Mouse (Mus musculus): ENCODE measurements around the gene Nek8. TPM values are rescaled to one million over a fixed set of nuclear protein-coding genes. Genes with fewer than 3 reads are reported as not detected.

Gene Nek8
- polyA plus RNA-seq, 1 experiment from 2014 or later = 7.0 TPM

- H3K27ac ChIP-seq (replicated peaks) = peak overlapping the region; percentile 95
- peak overlapping the region; percentile 66 for H3K4me2 ChIP-seq
- peak overlapping the region; percentile 78 for H3K4me3 ChIP-seq (replicated peaks)
- peak overlapping the region; percentile 87 for H3K9ac ChIP-seq (replicated peaks)
- peaks cover 24% of the 10 kb centered on the region for H3K36me3 ChIP-seq
- 10% methylated on average over 7 of the region's 7 CpGs for WGBS
- peaks cover 62% of the 10 kb centered on the region for H3K4me1 ChIP-seq
- H3K9me3 ChIP-seq (replicated peaks) = no peaks in the 10 kb centered on the region
- no peak for ATAC-seq (ENCODE audit: low FRiP score)
- H3K27me3 ChIP-seq (replicated peaks) = no peaks in the 10 kb centered on the region
Observed at GRCm38 (mm10) chr11:78182450-78182849, 6.0 kb upstream of the Nek8 start.

GRCm38 (mm10) chr11:78181830-78182357, 5.4 kb upstream of the Nek8 start:
- Histone ChIP-seq H3K4me2 (peak overlapping the region; percentile 66), H3K4me3 (replicated peaks) (peak overlapping the region; percentile 78), H3K27me3 (replicated peaks) (no peaks in the 10 kb centered on the region), H3K27ac (replicated peaks) (no peak overlapping the region), H3K36me3 (peaks cover 24% of the 10 kb centered on the region), H3K9me3 (replicated peaks) (no peaks in the 10 kb centered on the region), H3K9ac (replicated peaks) (peak overlapping the region; percentile 87), H3K4me1 (peaks cover 62% of the 10 kb centered on the region)
- no peak for ATAC-seq (ENCODE audit: low FRiP score)
- WGBS = 51% methylated on average over 2 of the region's 2 CpGs

- Histone ChIP-seq H3K4me3 (replicated peaks) (no peak overlapping the region), H3K4me1 (peaks cover 73% of the 10 kb centered on the region), H3K9ac (replicated peaks) (0 out of 2 replicates have a peak overlapping the region, but pooled peaks have one; percentile 20), H3K36me3 (peaks cover 24% of the 10 kb centered on the region), H3K27ac (replicated peaks) (no peak overlapping the region), H3K27me3 (replicated peaks) (no peaks in the 10 kb centered on the region), H3K4me2 (peak overlapping the region; percentile 79; the same call in 1 of the 2 replicates), H3K9me3 (replicated peaks) (no peaks in the 10 kb centered on the region)
- ATAC-seq (ENCODE audit: low FRiP score) = no peak
- whole genome bisulfite sequencing = 74% methylated on average over 6 of the region's 6 CpGs
Observed at GRCm38 (mm10) chr11:78180081-78180761, 3.7 kb upstream of the Nek8 start.

DNA sequence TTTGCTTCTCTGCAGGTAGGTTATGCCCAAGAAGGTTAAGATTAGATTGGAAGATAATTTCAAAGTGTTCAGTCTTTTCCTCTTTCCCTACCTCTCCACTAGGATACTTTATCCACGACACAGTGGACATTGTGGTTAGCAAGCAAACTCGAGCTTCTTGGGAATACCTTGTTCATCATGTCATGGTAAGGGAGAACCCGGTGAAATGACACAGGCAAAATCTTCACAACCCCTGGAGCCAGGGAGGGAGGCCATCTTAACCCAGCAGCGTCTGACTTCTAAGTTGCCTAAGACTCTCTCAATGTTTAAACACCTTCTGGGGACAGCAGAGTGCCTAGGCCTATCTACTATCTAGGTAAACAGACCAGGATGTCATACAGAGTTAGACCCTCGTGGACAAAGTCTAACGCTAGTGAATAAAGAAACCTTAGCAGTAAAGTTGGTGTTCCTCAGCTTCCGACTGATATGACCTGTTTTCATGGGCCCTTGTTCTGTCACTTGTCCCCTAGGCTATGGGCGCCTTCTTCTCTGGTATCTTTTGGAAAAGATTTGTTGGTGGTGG, 3.0 kb upstream of the Nek8 start:
- Histone ChIP-seq H3K4me2 (peak overlapping the region; percentile 79), H3K27me3 (replicated peaks) (no peaks in the 10 kb centered on the region), H3K27ac (replicated peaks) (peak overlapping the region; percentile 90; the same call in 1 of the 2 replicates), H3K4me3 (replicated peaks) (peak overlapping the region; percentile 62), H3K36me3 (peaks cover 24% of the 10 kb centered on the region), H3K9ac (replicated peaks) (peak overlapping the region; percentile 53; the same call in 1 of the 2 replicates), H3K4me1 (peaks cover 73% of the 10 kb centered on the region), H3K9me3 (replicated peaks) (no peaks in the 10 kb centered on the region)
- no peak for ATAC-seq (ENCODE audit: low FRiP score)
- 27% methylated on average over 8 of the region's 8 CpGs for WGBS

DNA sequence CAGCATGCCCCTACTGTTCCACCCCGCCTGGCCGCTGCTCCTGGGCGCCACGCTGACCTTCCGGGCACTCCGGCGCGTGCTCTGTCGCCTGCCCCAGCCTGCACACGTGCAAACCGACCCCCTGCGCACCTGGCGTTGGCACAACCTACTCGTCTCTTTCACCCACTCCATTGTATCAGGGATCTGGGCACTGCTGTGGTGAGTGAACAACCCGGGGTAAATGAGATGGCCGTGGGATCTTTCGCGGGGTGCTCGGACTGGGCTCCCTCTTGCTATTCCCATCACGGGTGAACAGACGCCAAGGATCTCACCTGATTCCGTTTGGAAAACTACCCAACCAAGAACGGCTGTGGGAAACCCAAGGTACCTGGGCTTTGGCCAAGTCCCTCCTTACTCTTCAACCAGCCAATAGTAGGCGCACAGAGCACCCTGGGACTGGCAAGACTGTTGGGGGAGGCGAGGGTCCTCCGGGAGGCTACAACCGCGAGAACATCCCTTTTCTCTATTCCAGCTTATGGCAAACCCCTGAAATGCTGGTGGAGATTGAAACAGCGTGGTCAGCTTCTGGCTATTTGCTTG, 2.5 kb upstream of the Nek8 start:
- H3K36me3 ChIP-seq = peaks cover 24% of the 10 kb centered on the region
- H3K4me1 ChIP-seq = peaks cover 70% of the 10 kb centered on the region
- WGBS = 2% methylated on average over 29 of the region's 29 CpGs
- H3K4me3 ChIP-seq (replicated peaks) = peak overlapping the region; percentile 62
- peak overlapping the region; percentile 90 for H3K27ac ChIP-seq (replicated peaks)
- H3K4me2 ChIP-seq = peak overlapping the region; percentile 79
- H3K9ac ChIP-seq (replicated peaks) = peak overlapping the region; percentile 53
- ATAC-seq (ENCODE audit: low FRiP score) = no peak
- H3K9me3 ChIP-seq (replicated peaks) = no peaks in the 10 kb centered on the region
- H3K27me3 ChIP-seq (replicated peaks) = no peaks in the 10 kb centered on the region

- peak; percentile 82 for ATAC-seq (ENCODE audit: low FRiP score)
- Histone ChIP-seq H3K9me3 (replicated peaks) (no peaks in the 10 kb centered on the region), H3K9ac (replicated peaks) (peak overlapping the region; percentile 53), H3K36me3 (peaks cover 24% of the 10 kb centered on the region), H3K27me3 (replicated peaks) (no peaks in the 10 kb centered on the region), H3K4me2 (peak overlapping the region; percentile 79), H3K27ac (replicated peaks) (peak overlapping the region; percentile 90), H3K4me3 (replicated peaks) (peak overlapping the region; percentile 62), H3K4me1 (peaks cover 68% of the 10 kb centered on the region)
- WGBS = under 1% methylated on average over 75 of the region's 84 CpGs
Observed at GRCm38 (mm10) chr11:78177903-78178858, 1.7 kb upstream of the Nek8 start.

GRCm38 (mm10) chr11:78177437-78177836, 962 bp upstream of the Nek8 start:
- peaks cover 24% of the 10 kb centered on the region for H3K36me3 ChIP-seq
- H3K9me3 ChIP-seq (replicated peaks) = no peaks in the 10 kb centered on the region
- peak overlapping the region; percentile 53 for H3K9ac ChIP-seq (replicated peaks)
- no peak for ATAC-seq (ENCODE audit: low FRiP score)
- peaks cover 67% of the 10 kb centered on the region for H3K4me1 ChIP-seq
- WGBS = 3% methylated on average over 10 of the region's 10 CpGs
- H3K27me3 ChIP-seq (replicated peaks) = no peaks in the 10 kb centered on the region
- H3K27ac ChIP-seq (replicated peaks) = peak overlapping the region; percentile 90
- H3K4me2 ChIP-seq = peak overlapping the region; percentile 79
- H3K4me3 ChIP-seq (replicated peaks) = peak overlapping the region; percentile 62

- no peaks in the 10 kb centered on the region for H3K9me3 ChIP-seq (replicated peaks)
- ATAC-seq (ENCODE audit: low FRiP score) = no peak
- peaks cover 61% of the 10 kb centered on the region for H3K4me1 ChIP-seq
- H3K4me3 ChIP-seq (replicated peaks) = peak overlapping the region; percentile 62
- under 1% methylated on average over 23 of the region's 23 CpGs for WGBS
- peak overlapping the region; percentile 79 for H3K4me2 ChIP-seq
- peak overlapping the region; percentile 45 for H3K9ac ChIP-seq (replicated peaks)
- peak overlapping the region; percentile 81 for H3K27ac ChIP-seq (replicated peaks)
- no peaks in the 10 kb centered on the region for H3K27me3 ChIP-seq (replicated peaks)
- peaks cover 24% of the 10 kb centered on the region for H3K36me3 ChIP-seq
Observed at GRCm38 (mm10) chr11:78176905-78177331, 443 bp upstream of the Nek8 start.

GRCm38 (mm10) chr11:78175771-78176401, 589 bp downstream of the Nek8 start:
- no peak for ATAC-seq (ENCODE audit: low FRiP score)
- H3K4me3 ChIP-seq (replicated peaks) = peak overlapping the region; percentile 62
- H3K4me2 ChIP-seq = peak overlapping the region; percentile 79
- no peaks in the 10 kb centered on the region for H3K27me3 ChIP-seq (replicated peaks)
- 4% methylated on average over 9 of the region's 10 CpGs for WGBS
- H3K27ac ChIP-seq (replicated peaks) = peak overlapping the region; percentile 81
- H3K4me1 ChIP-seq = peaks cover 52% of the 10 kb centered on the region
- no peaks in the 10 kb centered on the region for H3K9me3 ChIP-seq (replicated peaks)
- H3K9ac ChIP-seq (replicated peaks) = peak overlapping the region; percentile 45; the same call in 1 of the 2 replicates
- H3K36me3 ChIP-seq = peaks cover 17% of the 10 kb centered on the region

DNA sequence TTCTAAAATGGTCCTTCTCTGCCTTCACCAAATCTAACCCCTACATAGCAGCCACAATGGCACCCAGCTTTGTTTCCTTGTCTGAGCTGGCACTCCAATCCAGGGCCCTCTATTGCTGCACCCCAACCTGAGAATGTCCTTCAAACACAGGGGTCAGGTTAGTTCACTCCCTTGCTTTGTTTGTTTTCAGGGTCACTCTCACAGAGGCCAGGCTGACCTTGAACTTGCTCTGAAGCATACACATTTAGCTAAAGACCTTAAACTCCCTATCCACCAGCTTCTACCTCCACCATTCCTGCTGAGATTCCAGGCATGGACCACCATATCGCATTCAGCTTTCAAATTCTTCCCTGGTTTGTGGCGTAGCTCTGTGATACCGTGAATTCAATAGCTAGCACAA, 2.0 kb downstream of the Nek8 start:
- Histone ChIP-seq H3K9me3 (replicated peaks) (no peaks in the 10 kb centered on the region), H3K27me3 (replicated peaks) (no peaks in the 10 kb centered on the region), H3K4me2 (no peak overlapping the region), H3K9ac (replicated peaks) (no peak overlapping the region), H3K36me3 (peaks cover 4% of the 10 kb centered on the region; the same call in 1 of the 2 replicates), H3K4me1 (peaks cover 38% of the 10 kb centered on the region), H3K27ac (replicated peaks) (no peak overlapping the region), H3K4me3 (replicated peaks) (no peak overlapping the region)
- ATAC-seq (ENCODE audit: low FRiP score) = no peak
- WGBS = 92% methylated on average over 3 of the region's 3 CpGs
